ENCODE assay signal across 29 mouse cellular contexts in the genomic region with DNA sequence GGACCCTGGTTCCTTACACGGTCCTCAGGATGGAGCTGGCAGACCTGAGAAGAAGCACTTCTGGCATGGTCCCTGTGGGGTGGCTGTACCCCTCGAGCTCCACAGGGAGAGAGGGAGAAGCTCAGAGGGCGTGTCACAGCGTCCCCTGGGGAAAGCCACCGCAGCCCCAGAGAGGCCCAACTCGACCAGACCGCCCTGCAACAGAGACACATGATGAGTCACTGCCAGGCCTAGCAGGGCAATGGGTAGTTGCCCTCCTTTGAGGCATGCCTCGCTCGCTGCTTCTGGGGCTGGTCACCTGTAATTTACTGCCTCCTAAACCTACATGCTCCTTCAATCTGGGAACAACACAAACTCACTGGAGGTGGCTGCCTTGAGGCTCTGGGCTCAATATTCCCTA. TPM values are rescaled to one million over a fixed set of nuclear protein-coding genes. Genes with fewer than 3 reads are reported as not detected.
DNase-seq lines count a peak whose midpoint lies in the region; TF ChIP-seq lines count a peak whose summit lies in the region.
"Had no signal": no experiment of that assay in that cellular context is flagged by ENCODE, and none has a peak within 500 bp of the region (broad histone marks: within the 10 kb centered on the region; RNA-seq: fewer than 3 reads in every experiment).

No protein-coding gene starts in this region.

- H3K4me1 ChIP-seq in testis, adult 2 months (ENCODE audit: control insufficient read depth, insufficient read depth, low read length), result no peaks in the 10 kb centered on the region; the same call in 1 of the 2 replicates
- H3K4me1 ChIP-seq in lung, adult 2 months (ENCODE audit: control insufficient read depth, insufficient read depth, low read length), result no peaks in the 10 kb centered on the region
- H3K4me1 ChIP-seq: embryonic facial prominence, embryonic 10.5 days; embryonic facial prominence, embryonic 13.5 days; forebrain, embryonic 12.5 days; forebrain, embryonic 15.5 days; hindbrain, embryonic 10.5 days; hindbrain, embryonic 13.5 days had no signal

- H3K36me3 ChIP-seq in testis, adult 2 months (ENCODE audit: control insufficient read depth, insufficient read depth, low read length), result no peaks in the 10 kb centered on the region
- H3K36me3 ChIP-seq in C2C12 (ENCODE audit: control insufficient read depth, insufficient read depth) (no peaks in the 10 kb centered on the region), myocyte (ENCODE audit: control insufficient read depth, insufficient read depth) (no peaks in the 10 kb centered on the region)
- H3K36me3 ChIP-seq: embryonic facial prominence, embryonic 10.5 days; embryonic facial prominence, embryonic 13.5 days; forebrain, embryonic 12.5 days; forebrain, embryonic 15.5 days; heart, embryonic 12.5 days; heart, embryonic 15.5 days; hindbrain, embryonic 10.5 days; hindbrain, embryonic 13.5 days had no signal

- 71% methylated on average over 9 of the region's 9 CpGs for WGBS in lung, adult 2 months

- H3K27ac ChIP-seq in testis, adult 2 months (ENCODE audit: control insufficient read depth, insufficient read depth, low read depth, low read length), result no peak overlapping the region
- H3K27ac ChIP-seq: embryonic facial prominence, embryonic 10.5 days; embryonic facial prominence, embryonic 13.5 days; forebrain, embryonic 12.5 days; forebrain, embryonic 15.5 days; heart, embryonic 15.5 days; hindbrain, embryonic 10.5 days; hindbrain, embryonic 13.5 days had no signal

- peaks cover 12% of the 10 kb centered on the region for H3K79me2 ChIP-seq in C2C12 (ENCODE audit: control insufficient read depth, insufficient read depth)
- H3K79me2 ChIP-seq in myocyte (ENCODE audit: control insufficient read depth, insufficient read depth), result peaks cover 3% of the 10 kb centered on the region

- H3ac ChIP-seq in C2C12 (ENCODE audit: control insufficient read depth, insufficient read length, low read depth) (no peak overlapping the region), myocyte (ENCODE audit: control insufficient read depth, insufficient read length) (no peak overlapping the region)

- no peak for TF ChIP-seq POLR2A in testis, adult 2 months (IDR thresholded peaks at IDR 0.05; ENCODE audit: control insufficient read depth, low read depth, low read length)
- peak; percentile 11 for TF ChIP-seq POLR2A in myocyte (IDR thresholded peaks at IDR 0.05; ENCODE audit: insufficient read length, low read depth)
- no peak for TF ChIP-seq POLR2A in lung, adult 2 months (IDR thresholded peaks at IDR 0.05; ENCODE audit: borderline replicate concordance, extremely low read depth, low read depth, low read length)

- no peaks in the 10 kb centered on the region for H3K27me3 ChIP-seq in testis, adult 2 months (ENCODE audit: control insufficient read depth, insufficient read depth, low read length)
- no peaks in the 10 kb centered on the region for H3K27me3 ChIP-seq in C2C12 (ENCODE audit: control insufficient read depth, insufficient read depth, insufficient read length)
- H3K27me3 ChIP-seq in myocyte (ENCODE audit: control insufficient read depth, insufficient read depth, insufficient read length), result no peaks in the 10 kb centered on the region
- H3K27me3 ChIP-seq: embryonic facial prominence, embryonic 13.5 days; forebrain, embryonic 12.5 days; forebrain, embryonic 15.5 days; heart, embryonic 15.5 days; hindbrain, embryonic 13.5 days; Patski had no signal

- peak overlapping the region; percentile 14; the same call in 1 of the 2 replicates for H3K4me3 ChIP-seq in testis, adult 2 months (ENCODE audit: control insufficient read depth, low read depth, low read length)
- no peak overlapping the region for H3K4me3 ChIP-seq in C2C12 (ENCODE audit: insufficient read depth, poor library complexity, severe bottlenecking)
- no peak overlapping the region for H3K4me3 ChIP-seq in myocyte
- H3K4me3 ChIP-seq in lung, adult 2 months (replicated peaks; ENCODE audit: extremely low read depth, low read depth, low read length), result no peak overlapping the region
- H3K4me3 ChIP-seq: embryonic facial prominence, embryonic 10.5 days; embryonic facial prominence, embryonic 13.5 days; erythroblast, embryonic 14.5 days; forebrain, embryonic 12.5 days; forebrain, embryonic 15.5 days; heart, embryonic 12.5 days; heart, embryonic 15.5 days; hindbrain, embryonic 10.5 days; hindbrain, embryonic 13.5 days had no signal

- intact Hi-C loops in left cerebral cortex, postnatal 10 days (cut with DNase I), result no loop called here

- TF ChIP-seq CTCF in testis, adult 2 months (IDR thresholded peaks at IDR 0.05; ENCODE audit: control insufficient read depth, insufficient read depth, insufficient replicate concordance, low read depth, low read length), result no peak
- no peak for TF ChIP-seq CTCF in C2C12 (IDR thresholded peaks at IDR 0.05; ENCODE audit: control insufficient read depth, insufficient read depth, insufficient read length)
- no peak for TF ChIP-seq CTCF in lung, adult 2 months (IDR thresholded peaks at IDR 0.05; ENCODE audit: insufficient read depth, low read length)

- H3K4me2 ChIP-seq in myocyte (ENCODE audit: low read depth), result peak overlapping the region; percentile 38
- H3K4me2 ChIP-seq: embryonic facial prominence, embryonic 13.5 days; forebrain, embryonic 12.5 days; forebrain, embryonic 15.5 days; heart, embryonic 12.5 days; heart, embryonic 15.5 days; hindbrain, embryonic 13.5 days had no signal

- no peak for DNase-seq in testis, postnatal 14 days (ENCODE audit: low spot score)
- DNase-seq in testis, postnatal 10 days (ENCODE audit: low spot score), result peak; percentile 43
- DNase-seq in left cerebral cortex, postnatal 10 days (ENCODE audit: extremely low spot score in 1 of 2, low spot score in 2 of 2), result no peak
- DNase-seq in lung, adult 2 months, result no peak
- no peak for DNase-seq in gastrocnemius, postnatal 10 days
- DNase-seq: adrenal gland, postnatal 10 days; B cell, adult 2 months; cerebellum, adult 11 months; cerebellum, adult 2 months; cerebellum, adult 9-11 months; cerebellum, postnatal 25 days; gastrocnemius, postnatal 36 days; heart, postnatal 10 days; heart, postnatal 36 days had no signal

- H3K79me3 ChIP-seq in C2C12 (ENCODE audit: low read depth), result peaks cover 4% of the 10 kb centered on the region

TF ChIP-seq in C2C12, 6 proteins besides CTCF, POLR2A, EP300 and RAD21:
- no peak for TF ChIP-seq FOSL1 (IDR thresholded peaks at IDR 0.05; ENCODE audit: insufficient read depth, low read length, poor library complexity, severe bottlenecking)
- TF ChIP-seq MYOD1 (IDR thresholded peaks at IDR 0.05; ENCODE audit: control insufficient read depth, insufficient read length, low read depth), result peak; percentile 10
- TF ChIP-seq MAX (IDR thresholded peaks at IDR 0.05), result peak; percentile 77

TF ChIP-seq in myocyte, 11 proteins besides CTCF, POLR2A, EP300 and RAD21:
- TF ChIP-seq SRF (IDR thresholded peaks at IDR 0.05; ENCODE audit: control insufficient read depth, insufficient read length, low read depth) (no peak), MYOD1 (IDR thresholded peaks at IDR 0.05; ENCODE audit: control insufficient read depth in 1 of 3, insufficient read length in 2 of 3, low read depth in 2 of 3) (no peak), USF1 (IDR thresholded peaks at IDR 0.05; ENCODE audit: low read depth) (no peak)

RNA-seq across cellular contexts. Expression of a gene that starts 15.4 kb away (rescaled TPM):
- 91.8 and 114 TPM in 2 replicates for polyA plus RNA-seq in testis, adult 2 months (2012; rRNA removed)
- polyA plus RNA-seq in C2C12 (2012; fragmentation: generic; extraction: Trizol), result 36.6 TPM
- polyA plus RNA-seq in myocyte (2012; fragmentation: generic; extraction: Trizol), result 48.0 TPM
- 10 to 100 TPM; 88.4 to 93.5 TPM for total RNA-seq in left cerebral cortex, postnatal 10 days (2021)
- polyA plus RNA-seq in lung, adult 2 months (2012; rRNA removed), result 0.91 and 31.6 TPM in 2 replicates
- under 1 TPM; 0.93 to 0.96 TPM for total RNA-seq in gastrocnemius, postnatal 10 days (2021)
- total RNA-seq: common myeloid progenitor, adult 5-6 weeks; granulocyte monocyte progenitor cell, adult 5-6 weeks had no signal
- polyA plus RNA-seq: erythroblast, embryonic 14.5 days; heart, embryonic 15.5 days had no signal

RNA-seq across cellular contexts. Expression of a gene that starts 52.4 kb away (rescaled TPM):
- 129 and 142 TPM in 2 replicates for polyA plus RNA-seq in testis, adult 2 months (2012; rRNA removed)
- 7.1 TPM for polyA plus RNA-seq in C2C12 (2012; fragmentation: generic; extraction: Trizol)
- 11.7 TPM for polyA plus RNA-seq in myocyte (2012; fragmentation: generic; extraction: Trizol)
- total RNA-seq in left cerebral cortex, postnatal 10 days (2021), result 10 to 100 TPM; 13.6 to 14.4 TPM
- polyA plus RNA-seq in lung, adult 2 months (2012; rRNA removed), result 14.9 and 18.2 TPM in 2 replicates
- 10 to 100 TPM; 42.3 to 48.3 TPM for total RNA-seq in gastrocnemius, postnatal 10 days (2021)
